Mouse (Mus musculus) embryonic facial prominence, embryonic 10.5 days (tissue): ENCODE data around the gene Traf4. TPM values are rescaled to one million over a fixed set of nuclear protein-coding genes. Genes with fewer than 3 reads are reported as not detected.

ENCODE experiments used
- DNase-seq: peaks from one replicate; pipeline ENCODE4 v3.0.0-alpha.2; 2017; ENCODE audit warnings: low spot score
- H3K27ac ChIP-seq: fragments of 300-500 bp; sonication (generic); replicated peaks from 2 replicates; pipeline ENCODE4 v1.5.1; 2016; ENCODE audit warnings: mild to moderate bottlenecking
- H3K27me3 ChIP-seq: fragments of 300-500 bp; sonication (generic); replicated peaks from 2 replicates; pipeline ENCODE4 v1.6.1; 2016; ENCODE audit warnings: low read depth, mild to moderate bottlenecking; ENCODE audit not compliant: poor library complexity, severe bottlenecking
- H3K36me3 ChIP-seq: fragments of 300-500 bp; sonication (generic); replicated peaks from 2 replicates; pipeline ENCODE4 v1.6.1; 2016; ENCODE audit warnings: mild to moderate bottlenecking, moderate library complexity
- H3K4me1 ChIP-seq: fragments of 300-500 bp; sonication (generic); 2 replicates; pipeline ENCODE4 v1.6.1; 2016
- H3K4me3 ChIP-seq: fragments of 300-500 bp; sonication (generic); 2 replicates; pipeline ENCODE4 v1.5.1; 2016; ENCODE audit warnings: mild to moderate bottlenecking, moderate library complexity
- H3K9me3 ChIP-seq: fragments of 300-500 bp; sonication (generic); 2 replicates; pipeline ENCODE4 v1.6.1; 2016; ENCODE audit warnings: mild to moderate bottlenecking
- whole genome bisulfite sequencing: fragments of 180-500 bp; shearing (Covaris S2); methylation state at CpG from one replicate; pipeline ENCODE4 v1.1.7; 2016; 5-methylcytosine and 5-hydroxymethylcytosine counted together
- polyA plus RNA-seq: library from polyadenylated mRNA; unstranded; fragments of >200 nt; fragmentation: Nextera tagmentation; extraction: Ambion mirVana; gene quantifications from 2 replicates; pipeline ENCODE4 v1.2.1, GENCODE M21; 2016

Traf4 gene
- polyA plus RNA-seq, 1 experiment from 2014 or later = 157 TPM

- H3K9me3 ChIP-seq = no peaks in the 10 kb centered on the region
- H3K27ac ChIP-seq = peak overlapping the region; percentile 92
- H3K4me1 ChIP-seq = peaks cover 75% of the 10 kb centered on the region
- H3K36me3 ChIP-seq = peaks cover 41% of the 10 kb centered on the region
- WGBS = 33% methylated on average over 8 of the region's 8 CpGs
- no peak for DNase-seq
- H3K4me3 ChIP-seq = peak overlapping the region; percentile 70
- no peaks in the 10 kb centered on the region for H3K27me3 ChIP-seq
These were observed 14.1 kb upstream of the Traf4 start for GRCm38 (mm10) chr11:78179438-78179999.

- H3K4me3 ChIP-seq = peak overlapping the region; percentile 70
These were observed 13.6 kb upstream of the Traf4 start for GRCm38 (mm10) chr11:78178859-78179437.

GRCm38 (mm10) chr11:78177903-78178858, 12.8 kb upstream of the Traf4 start:
- H3K9me3 ChIP-seq = no peaks in the 10 kb centered on the region
- peaks cover 41% of the 10 kb centered on the region for H3K36me3 ChIP-seq
- H3K4me3 ChIP-seq = peak overlapping the region; percentile 70
- peak overlapping the region; percentile 92 for H3K27ac ChIP-seq
- no peaks in the 10 kb centered on the region for H3K27me3 ChIP-seq
- DNase-seq = peak; percentile 95
- WGBS = under 1% methylated on average over 84 of the region's 84 CpGs
- H3K4me1 ChIP-seq = peaks cover 71% of the 10 kb centered on the region

More at GRCm38 (mm10) chr11:78178859-78179437, 13.6 kb upstream of the Traf4 start:
- WGBS = under 1% methylated on average over 29 of the region's 29 CpGs
- Histone ChIP-seq H3K4me1 (peaks cover 73% of the 10 kb centered on the region), H3K27ac (peak overlapping the region; percentile 92), H3K36me3 (peaks cover 41% of the 10 kb centered on the region), H3K9me3 (no peaks in the 10 kb centered on the region), H3K27me3 (no peaks in the 10 kb centered on the region)
- peak; percentile 68 for DNase-seq

GRCm38 (mm10) chr11:78177437-78177836, 12.0 kb upstream of the Traf4 start:
- H3K9me3 ChIP-seq = no peaks in the 10 kb centered on the region
- DNase-seq = peak; percentile 58
- peak overlapping the region; percentile 92 for H3K27ac ChIP-seq
- peaks cover 42% of the 10 kb centered on the region for H3K36me3 ChIP-seq
- no peaks in the 10 kb centered on the region for H3K27me3 ChIP-seq
- peak overlapping the region; percentile 70 for H3K4me3 ChIP-seq
- H3K4me1 ChIP-seq = peaks cover 70% of the 10 kb centered on the region
- WGBS = under 1% methylated on average over 10 of the region's 10 CpGs

GRCm38 (mm10) chr11:78176905-78177331, 11.5 kb upstream of the Traf4 start:
- Histone ChIP-seq H3K27ac (peak overlapping the region; percentile 92), H3K4me1 (peaks cover 65% of the 10 kb centered on the region), H3K27me3 (no peaks in the 10 kb centered on the region), H3K36me3 (peaks cover 42% of the 10 kb centered on the region), H3K4me3 (peak overlapping the region; percentile 70), H3K9me3 (no peaks in the 10 kb centered on the region)
- under 1% methylated on average over 23 of the region's 23 CpGs for WGBS
- no peak for DNase-seq

- H3K4me3 ChIP-seq = peak within 1 kb of the TSS; percentile 70
- H3K4me1 ChIP-seq = peaks cover 63% of the 10 kb centered on the region
- peak; percentile 92 for DNase-seq
- H3K27ac ChIP-seq = peak within 1 kb of the TSS; percentile 92
- peaks cover 39% of the 10 kb centered on the region for H3K36me3 ChIP-seq
- H3K9me3 ChIP-seq = no peaks in the 10 kb centered on the region
- no peaks in the 10 kb centered on the region for H3K27me3 ChIP-seq
- under 1% methylated on average over 32 of the region's 32 CpGs for WGBS
These were observed 11.0 kb upstream of the Traf4 start, which contains the start of the genes Nek8 and Tlcd1 for GRCm38 (mm10) chr11:78176402-78176862. TSS of gene Nek8 (minus strand) at chr11:78176675. TSS of gene Tlcd1 (plus strand) at chr11:78176711.

- peak overlapping the region; percentile 70 for H3K4me3 ChIP-seq
- WGBS = 12% methylated on average over 10 of the region's 10 CpGs
- H3K4me1 ChIP-seq = peaks cover 57% of the 10 kb centered on the region
- no peak for DNase-seq
- peaks cover 37% of the 10 kb centered on the region for H3K36me3 ChIP-seq
- no peaks in the 10 kb centered on the region for H3K27me3 ChIP-seq
- no peaks in the 10 kb centered on the region for H3K9me3 ChIP-seq
- H3K27ac ChIP-seq = peak overlapping the region; percentile 92
These were observed 10.5 kb upstream of the Traf4 start for GRCm38 (mm10) chr11:78175771-78176401.

GRCm38 (mm10) chr11:78174506-78174905, 9.1 kb upstream of the Traf4 start:
- Histone ChIP-seq H3K36me3 (peaks cover 31% of the 10 kb centered on the region), H3K27ac (no peak overlapping the region), H3K4me1 (peaks cover 44% of the 10 kb centered on the region), H3K4me3 (no peak overlapping the region), H3K27me3 (no peaks in the 10 kb centered on the region), H3K9me3 (no peaks in the 10 kb centered on the region)
- DNase-seq = no peak
- 87% methylated on average over 3 of the region's 3 CpGs for WGBS

- no peaks in the 10 kb centered on the region for H3K9me3 ChIP-seq
- peaks cover 23% of the 10 kb centered on the region for H3K36me3 ChIP-seq
- DNase-seq = no peak
- WGBS = 88% methylated on average over 19 of the region's 19 CpGs
- peaks cover 34% of the 10 kb centered on the region for H3K4me1 ChIP-seq
- H3K27ac ChIP-seq = no peak overlapping the region
- peaks cover under 1% of the 10 kb centered on the region; the same call in 1 of the 2 replicates for H3K27me3 ChIP-seq
- H3K4me3 ChIP-seq = no peak overlapping the region
These were observed 7.5 kb upstream of the Traf4 start for GRCm38 (mm10) chr11:78172748-78173383.

GRCm38 (mm10) chr11:78172034-78172747, 6.8 kb upstream of the Traf4 start:
- Histone ChIP-seq H3K27ac (no peak overlapping the region), H3K4me1 (peaks cover 32% of the 10 kb centered on the region), H3K27me3 (peaks cover 7% of the 10 kb centered on the region), H3K36me3 (peaks cover 27% of the 10 kb centered on the region), H3K9me3 (no peaks in the 10 kb centered on the region), H3K4me3 (no peak overlapping the region)
- WGBS = 83% methylated on average over 16 of the region's 16 CpGs
- DNase-seq = no peak

- 63% methylated on average over 4 of the region's 4 CpGs for WGBS
- H3K4me1 ChIP-seq = peaks cover 35% of the 10 kb centered on the region
- H3K9me3 ChIP-seq = no peaks in the 10 kb centered on the region
- H3K4me3 ChIP-seq = no peak overlapping the region
- peaks cover 14% of the 10 kb centered on the region for H3K27me3 ChIP-seq
- no peak overlapping the region for H3K27ac ChIP-seq
- no peak for DNase-seq
- peaks cover 27% of the 10 kb centered on the region for H3K36me3 ChIP-seq
These were observed 5.9 kb upstream of the Traf4 start for GRCm38 (mm10) chr11:78171328-78171727.
